Mouse (Mus musculus): ENCODE results near the gene Foxp1. TPM values are rescaled to one million over a fixed set of nuclear protein-coding genes. Genes with fewer than 3 reads are reported as not detected.

Foxp1 gene
- polyA plus RNA-seq, 2 experiments = 7.9 to 10.6 TPM

DNA sequence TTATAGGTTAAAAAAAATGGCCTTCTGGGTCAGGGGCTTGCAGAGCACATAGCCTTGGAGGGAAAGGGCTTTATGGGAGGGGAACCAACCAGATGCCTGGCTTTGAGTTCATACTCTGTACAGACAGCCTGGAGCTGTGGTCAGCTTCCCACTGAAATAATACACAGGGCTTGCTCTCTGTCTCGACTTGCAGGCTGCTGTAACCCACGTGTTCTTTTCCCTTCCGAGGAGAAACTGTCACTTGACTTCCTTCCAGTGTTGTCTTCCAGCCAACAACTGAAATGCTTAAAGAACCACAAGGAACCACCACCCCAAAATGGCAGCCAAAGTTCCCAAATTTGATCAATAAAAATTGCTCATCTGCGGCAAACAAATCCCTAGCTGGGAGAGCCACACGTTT lies 451.8 kb downstream of the Foxp1 start:
- 46% methylated on average over 5 of the region's 5 CpGs for WGBS (ENCODE audit: insufficient replicate concordance)
- H3K4me3 ChIP-seq (ENCODE audit: insufficient read depth in 1 of 2, low read depth in 2 of 2, low read length in 2 of 2) = no peak overlapping the region

DNA sequence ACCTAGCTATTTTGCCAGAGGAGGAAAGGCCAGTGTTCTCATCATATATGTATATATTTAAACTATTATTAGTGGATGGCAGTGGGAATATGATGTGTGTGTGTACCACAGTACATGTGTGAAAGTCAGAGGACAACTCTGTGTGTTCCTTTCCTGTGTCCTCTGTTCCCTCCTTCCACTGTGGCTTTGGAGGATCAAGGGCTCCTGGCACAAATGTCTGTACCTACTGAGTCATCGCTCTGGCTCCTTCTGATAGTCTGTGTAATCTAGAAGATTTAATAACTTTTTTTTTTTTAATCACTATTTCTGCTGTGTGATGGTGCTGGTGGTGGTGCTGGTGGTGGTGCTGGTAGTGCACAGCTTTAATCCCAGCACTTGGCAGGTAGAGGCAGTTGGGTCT lies 452.8 kb downstream of the Foxp1 start:
- no peak overlapping the region for H3K9ac ChIP-seq (replicated peaks)
- WGBS (ENCODE audit: insufficient replicate concordance) = 79% methylated on average over 1 of the region's 1 CpGs
- 0 out of 4 replicates have a peak, but pooled peaks cover 0 to 4% of the 10 kb centered on the region in 2 experiments for H3K4me1 ChIP-seq (replicated peaks; ENCODE audit: control insufficient read depth in 2 of 2, insufficient read depth in 2 of 2, low read length in 1 of 2)
- no peaks in the 10 kb centered on the region for H3K9me3 ChIP-seq (ENCODE audit: control insufficient read depth, low read length)
- no peak overlapping the region for H3K4me3 ChIP-seq (ENCODE audit: insufficient read depth in 1 of 2, low read depth in 2 of 2, low read length in 2 of 2)
- ATAC-seq (ENCODE audit: insufficient read depth) = no peak
- no peak overlapping the region for H3K27ac ChIP-seq
- H3K36me3 ChIP-seq (replicated peaks; ENCODE audit: control insufficient read depth, insufficient read depth, low read depth) = no peaks in the 10 kb centered on the region; the same call in 1 of the 2 replicates
- no peak for DNase-seq (ENCODE audit: low read depth in 3 of 3, low spot score in 3 of 3)
- no peaks in the 10 kb centered on the region for H3K27me3 ChIP-seq (ENCODE audit: control insufficient read depth, insufficient read depth, low read length)
- TF ChIP-seq CTCF (IDR thresholded peaks at IDR 0.05; ENCODE audit: low read depth) = no peak
- TF ChIP-seq EP300 (IDR thresholded peaks at IDR 0.05; ENCODE audit: low read depth) = no peak
- no peak overlapping the region for H3K4me2 ChIP-seq (ENCODE audit: low read depth)

More for the DNA sequence above, 451.8 kb downstream of the Foxp1 start:
- Histone ChIP-seq H3K4me1 (replicated peaks; ENCODE audit: control insufficient read depth in 2 of 2, insufficient read depth in 2 of 2, low read length in 1 of 2) (0 out of 4 replicates have a peak, but pooled peaks cover 0 to 1% of the 10 kb centered on the region in 2 experiments), H3K36me3 (replicated peaks; ENCODE audit: control insufficient read depth, insufficient read depth, low read depth) (peaks cover 10% of the 10 kb centered on the region), H3K27ac (no peak overlapping the region), H3K27me3 (ENCODE audit: control insufficient read depth, insufficient read depth, low read length) (no peaks in the 10 kb centered on the region), H3K9ac (replicated peaks) (no peak overlapping the region), H3K4me2 (ENCODE audit: low read depth) (no peak overlapping the region), H3K9me3 (ENCODE audit: control insufficient read depth, low read length) (no peaks in the 10 kb centered on the region)
- ATAC-seq (ENCODE audit: insufficient read depth) = no peak
- no peak for DNase-seq (ENCODE audit: low read depth in 3 of 3, low spot score in 3 of 3)
- TF ChIP-seq EP300 (IDR thresholded peaks at IDR 0.05; ENCODE audit: low read depth) (no peak), CTCF (IDR thresholded peaks at IDR 0.05; ENCODE audit: low read depth) (no peak)

- 72% methylated on average over 9 of the region's 9 CpGs for whole genome bisulfite sequencing (ENCODE audit: insufficient replicate concordance)
Observed at GRCm38 (mm10) chr6:99065569-99066353, 456.8 kb downstream of the Foxp1 start.

DNA sequence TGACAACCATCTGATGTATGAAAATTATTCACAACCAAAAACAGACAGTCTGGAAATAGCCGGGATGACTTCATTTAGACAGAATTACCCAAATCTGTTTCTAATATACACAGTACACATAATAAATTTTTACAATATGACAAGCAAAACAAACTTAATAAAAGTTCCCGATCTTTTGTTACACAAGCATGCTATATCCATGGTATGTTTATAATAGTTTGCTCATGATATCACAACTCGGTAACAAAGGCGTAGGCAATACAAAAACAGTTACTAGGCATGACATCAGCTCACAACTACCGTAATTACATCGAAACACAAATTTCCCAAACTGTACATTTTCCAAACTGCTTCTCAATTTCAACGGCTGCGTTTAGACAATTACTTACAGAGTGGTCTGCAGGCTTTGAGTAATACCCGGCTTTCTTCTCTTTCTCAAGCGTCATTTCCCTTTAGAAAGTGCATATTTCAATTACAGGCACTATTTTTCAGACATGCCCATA lies 458.5 kb downstream of the Foxp1 start:
- no peak overlapping the region for H3K27ac ChIP-seq
- no peak overlapping the region for H3K4me2 ChIP-seq (ENCODE audit: low read depth)
- no peak for DNase-seq (ENCODE audit: low read depth in 3 of 3, low spot score in 3 of 3)
- no peaks in the 10 kb centered on the region for H3K36me3 ChIP-seq (replicated peaks; ENCODE audit: control insufficient read depth, insufficient read depth, low read depth)
- H3K9ac ChIP-seq (replicated peaks) = no peak overlapping the region
- no peak overlapping the region for H3K4me3 ChIP-seq (ENCODE audit: insufficient read depth in 1 of 2, low read depth in 2 of 2, low read length in 2 of 2)
- no peaks in the 10 kb centered on the region for H3K9me3 ChIP-seq (ENCODE audit: control insufficient read depth, low read length)
- WGBS (ENCODE audit: insufficient replicate concordance) = 73% methylated on average over 10 of the region's 10 CpGs
- ATAC-seq (ENCODE audit: insufficient read depth) = no peak
- TF ChIP-seq EP300 (IDR thresholded peaks at IDR 0.05; ENCODE audit: low read depth) (no peak), CTCF (IDR thresholded peaks at IDR 0.05; ENCODE audit: low read depth) (no peak)
- H3K27me3 ChIP-seq (ENCODE audit: control insufficient read depth, insufficient read depth, low read length) = no peaks in the 10 kb centered on the region
- 0 out of 4 replicates have a peak, but pooled peaks cover 0 to 4% of the 10 kb centered on the region in 2 experiments for H3K4me1 ChIP-seq (replicated peaks; ENCODE audit: control insufficient read depth in 2 of 2, insufficient read depth in 2 of 2, low read length in 1 of 2)

More at GRCm38 (mm10) chr6:99065569-99066353, 456.8 kb downstream of the Foxp1 start:
- H3K27ac ChIP-seq = no peak overlapping the region
- H3K4me1 ChIP-seq (replicated peaks; ENCODE audit: control insufficient read depth in 2 of 2, insufficient read depth in 2 of 2, low read length in 1 of 2) = 0 out of 4 replicates have a peak, but pooled peaks cover 0 to 4% of the 10 kb centered on the region in 2 experiments
- no peaks in the 10 kb centered on the region for H3K9me3 ChIP-seq (ENCODE audit: control insufficient read depth, low read length)
- H3K4me2 ChIP-seq (ENCODE audit: low read depth) = no peak overlapping the region
- H3K36me3 ChIP-seq (replicated peaks; ENCODE audit: control insufficient read depth, insufficient read depth, low read depth) = no peaks in the 10 kb centered on the region
- DNase-seq (ENCODE audit: low read depth in 3 of 3, low spot score in 3 of 3) = no peak
- TF ChIP-seq EP300 (IDR thresholded peaks at IDR 0.05; ENCODE audit: low read depth) (no peak), CTCF (IDR thresholded peaks at IDR 0.05; ENCODE audit: low read depth) (no peak)
- H3K27me3 ChIP-seq (ENCODE audit: control insufficient read depth, insufficient read depth, low read length) = no peaks in the 10 kb centered on the region
- peak; percentile 37; the same call in 1 of the 2 replicates for ATAC-seq (ENCODE audit: insufficient read depth)
- H3K9ac ChIP-seq (replicated peaks) = no peak overlapping the region
- no peak overlapping the region for H3K4me3 ChIP-seq (ENCODE audit: insufficient read depth in 1 of 2, low read depth in 2 of 2, low read length in 2 of 2)

GRCm38 (mm10) chr6:99062931-99063330 lies 459.6 kb downstream of the Foxp1 start:
- Histone ChIP-seq H3K27me3 (ENCODE audit: control insufficient read depth, insufficient read depth, low read length) (no peaks in the 10 kb centered on the region), H3K4me2 (ENCODE audit: low read depth) (no peak overlapping the region), H3K4me1 (replicated peaks; ENCODE audit: control insufficient read depth in 2 of 2, insufficient read depth in 2 of 2, low read length in 1 of 2) (0 out of 4 replicates have a peak, but pooled peaks cover 0 to 4% of the 10 kb centered on the region in 2 experiments), H3K27ac (no peak overlapping the region), H3K36me3 (replicated peaks; ENCODE audit: control insufficient read depth, insufficient read depth, low read depth) (no peaks in the 10 kb centered on the region), H3K4me3 (ENCODE audit: insufficient read depth in 1 of 2, low read depth in 2 of 2, low read length in 2 of 2) (no peak overlapping the region), H3K9ac (replicated peaks) (no peak overlapping the region), H3K9me3 (ENCODE audit: control insufficient read depth, low read length) (no peaks in the 10 kb centered on the region)
- TF ChIP-seq CTCF (IDR thresholded peaks at IDR 0.05; ENCODE audit: low read depth) = no peak
- no peak for TF ChIP-seq EP300 (IDR thresholded peaks at IDR 0.05; ENCODE audit: low read depth)
- WGBS (ENCODE audit: insufficient replicate concordance) = 80% methylated on average over 8 of the region's 8 CpGs
- no peak for DNase-seq (ENCODE audit: low read depth in 3 of 3, low spot score in 3 of 3)
- ATAC-seq (ENCODE audit: insufficient read depth) = no peak
